Mouse (Mus musculus): ENCODE results near the gene Kcp. TPM values are rescaled to one million over a fixed set of nuclear protein-coding genes. Genes with fewer than 3 reads are reported as not detected.

Gene Kcp
- polyA plus RNA-seq, 1 experiment from 2014 or later: 27.9 TPM

DNA sequence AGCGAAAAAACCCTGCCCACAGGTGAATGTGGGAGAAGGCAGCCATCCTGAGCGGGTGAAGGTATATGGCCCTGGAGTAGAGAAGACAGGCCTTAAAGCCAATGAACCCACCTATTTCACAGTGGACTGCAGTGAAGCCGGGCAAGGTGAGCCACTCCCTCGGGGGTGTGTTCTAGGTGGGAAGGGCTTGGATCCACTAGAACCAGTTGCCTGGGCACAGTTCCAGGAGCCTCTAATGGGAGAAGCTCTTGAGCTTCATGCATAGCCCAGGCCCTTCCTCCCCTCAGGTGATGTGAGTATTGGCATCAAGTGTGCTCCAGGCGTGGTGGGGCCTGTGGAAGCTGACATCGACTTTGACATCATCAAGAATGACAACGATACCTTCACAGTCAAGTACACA is 62.4 kb downstream of the Kcp start:
- ATAC-seq (replicated peaks; ENCODE audit: low FRiP score): no peak
- 91% methylated on average over 7 of the region's 7 CpGs for WGBS
- no peak overlapping the region for H3K9ac ChIP-seq
- H3K36me3 ChIP-seq: peaks cover 73% of the 10 kb centered on the region
- no peaks in the 10 kb centered on the region for H3K27me3 ChIP-seq
- H3K27ac ChIP-seq: no peak overlapping the region
- no peak overlapping the region for H3K4me2 ChIP-seq
- H3K4me3 ChIP-seq (replicated peaks): no peak overlapping the region
- no peaks in the 10 kb centered on the region for H3K9me3 ChIP-seq (replicated peaks)
- H3K4me1 ChIP-seq: no peaks in the 10 kb centered on the region

DNA sequence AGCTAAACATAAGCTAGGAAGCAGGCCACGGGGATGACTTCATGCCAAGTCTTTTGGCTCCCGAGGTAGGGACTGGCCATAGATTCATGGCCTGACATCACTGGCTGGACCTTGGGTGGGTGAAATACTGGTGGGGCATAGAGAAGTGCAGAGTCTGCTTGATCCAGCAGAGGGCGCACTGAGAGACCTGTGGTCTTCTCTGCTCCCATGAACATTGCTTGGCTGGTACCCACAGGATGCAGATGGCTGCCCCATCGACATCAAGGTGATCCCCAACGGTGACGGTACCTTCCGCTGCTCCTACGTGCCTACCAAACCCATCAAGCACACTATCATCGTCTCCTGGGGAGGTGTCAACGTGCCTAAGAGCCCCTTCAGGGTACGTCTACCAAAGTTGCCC is 63.0 kb downstream of the Kcp start:
- 69% methylated on average over 11 of the region's 11 CpGs for WGBS
- no peaks in the 10 kb centered on the region for H3K4me1 ChIP-seq
- H3K27ac ChIP-seq: no peak overlapping the region
- no peak overlapping the region for H3K9ac ChIP-seq
- no peak for ATAC-seq (replicated peaks; ENCODE audit: low FRiP score)
- no peaks in the 10 kb centered on the region for H3K27me3 ChIP-seq
- H3K4me3 ChIP-seq (replicated peaks): no peak overlapping the region
- no peak overlapping the region for H3K4me2 ChIP-seq
- H3K9me3 ChIP-seq (replicated peaks): no peaks in the 10 kb centered on the region
- peaks cover 77% of the 10 kb centered on the region for H3K36me3 ChIP-seq

DNA sequence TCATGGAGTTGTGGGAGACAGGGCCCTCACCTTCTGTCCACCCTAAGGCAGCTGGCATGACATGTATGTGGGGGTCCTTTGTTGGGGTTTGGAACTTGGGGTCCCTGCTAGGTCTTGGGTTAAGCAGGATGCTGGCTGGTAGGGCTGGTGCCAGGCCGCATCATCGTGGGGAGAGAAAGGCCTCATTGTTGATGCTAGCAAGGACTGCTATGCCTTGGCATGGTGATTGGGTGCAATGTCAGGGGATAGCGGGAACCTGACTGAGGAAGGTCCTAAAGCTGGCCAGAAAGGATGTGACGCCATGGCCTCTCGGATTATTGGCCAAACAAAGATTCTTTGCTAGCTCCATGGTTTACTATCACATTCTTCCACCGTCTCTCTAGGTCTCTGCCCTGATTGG is 68.0 kb downstream of the Kcp start:
- Histone ChIP-seq H3K4me1 (peaks cover 23% of the 10 kb centered on the region), H3K27ac (no peak overlapping the region), H3K9me3 (replicated peaks) (no peaks in the 10 kb centered on the region), H3K4me2 (no peak overlapping the region), H3K27me3 (no peaks in the 10 kb centered on the region), H3K4me3 (replicated peaks) (no peak overlapping the region), H3K9ac (no peak overlapping the region), H3K36me3 (peaks cover 44% of the 10 kb centered on the region)
- 91% methylated on average over 6 of the region's 6 CpGs for WGBS
- ATAC-seq (replicated peaks; ENCODE audit: low FRiP score): no peak

- no peak overlapping the region for H3K9ac ChIP-seq
- peaks cover 28% of the 10 kb centered on the region for H3K4me1 ChIP-seq
- H3K27ac ChIP-seq: no peak overlapping the region
- WGBS: 75% methylated on average over 4 of the region's 4 CpGs
- peaks cover 43% of the 10 kb centered on the region for H3K36me3 ChIP-seq
- no peak for ATAC-seq (replicated peaks; ENCODE audit: low FRiP score)
- no peak overlapping the region for H3K4me3 ChIP-seq (replicated peaks)
- no peaks in the 10 kb centered on the region for H3K9me3 ChIP-seq (replicated peaks)
- H3K27me3 ChIP-seq: peaks cover 4% of the 10 kb centered on the region; the same call in 1 of the 2 replicates
- H3K4me2 ChIP-seq: no peak overlapping the region
Observed at GRCm38 (mm10) chr6:29439251-29439650, 68.5 kb downstream of the Kcp start.

DNA sequence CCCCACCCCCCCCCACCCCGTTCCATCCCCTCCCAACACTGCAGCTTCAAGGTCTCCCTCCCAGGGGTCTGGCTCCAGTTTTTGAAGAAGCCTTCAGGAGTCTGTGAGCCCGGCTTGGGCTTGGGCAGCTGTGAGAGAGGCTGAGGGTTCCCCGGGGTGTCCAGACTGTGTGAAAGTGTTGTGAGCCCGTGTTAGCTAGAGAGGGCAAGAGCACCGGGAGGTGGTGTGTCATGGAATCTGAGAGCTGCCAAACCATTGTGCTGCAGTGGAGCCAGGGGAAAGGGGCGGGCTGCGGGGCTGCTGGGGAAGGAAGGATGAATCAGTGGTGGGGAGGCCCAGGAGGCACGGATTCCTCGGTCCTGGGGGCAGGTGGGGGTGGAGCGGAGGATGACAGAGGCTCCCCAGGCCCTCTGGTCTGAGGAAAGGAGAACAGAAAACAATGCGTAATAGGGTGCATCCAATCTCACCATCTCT is 71.3 kb downstream of the Kcp start:
- H3K4me2 ChIP-seq: peak overlapping the region; percentile 88
- H3K4me1 ChIP-seq: peaks cover 48% of the 10 kb centered on the region
- no peaks in the 10 kb centered on the region for H3K9me3 ChIP-seq (replicated peaks)
- H3K9ac ChIP-seq: no peak overlapping the region
- H3K27me3 ChIP-seq: peaks cover 29% of the 10 kb centered on the region
- H3K27ac ChIP-seq: peak overlapping the region; percentile 87
- peaks cover 19% of the 10 kb centered on the region; the same call in 1 of the 2 replicates for H3K36me3 ChIP-seq
- peak overlapping the region; percentile 59 for H3K4me3 ChIP-seq (replicated peaks)
- ATAC-seq (replicated peaks; ENCODE audit: low FRiP score): peak; percentile 40
- 4% methylated on average over 11 of the region's 11 CpGs for WGBS

- Histone ChIP-seq H3K4me3 (replicated peaks) (peak overlapping the region; percentile 59), H3K4me2 (peak overlapping the region; percentile 88), H3K4me1 (peaks cover 51% of the 10 kb centered on the region), H3K9me3 (replicated peaks) (no peaks in the 10 kb centered on the region), H3K9ac (no peak overlapping the region), H3K27ac (peak overlapping the region; percentile 87), H3K27me3 (peaks cover 30% of the 10 kb centered on the region), H3K36me3 (peaks cover 19% of the 10 kb centered on the region; the same call in 1 of the 2 replicates)
- peak; percentile 57 for ATAC-seq (replicated peaks; ENCODE audit: low FRiP score)
- 9% methylated on average over 6 of the region's 6 CpGs for WGBS
Observed at GRCm38 (mm10) chr6:29435940-29436451, 71.8 kb downstream of the Kcp start.

DNA sequence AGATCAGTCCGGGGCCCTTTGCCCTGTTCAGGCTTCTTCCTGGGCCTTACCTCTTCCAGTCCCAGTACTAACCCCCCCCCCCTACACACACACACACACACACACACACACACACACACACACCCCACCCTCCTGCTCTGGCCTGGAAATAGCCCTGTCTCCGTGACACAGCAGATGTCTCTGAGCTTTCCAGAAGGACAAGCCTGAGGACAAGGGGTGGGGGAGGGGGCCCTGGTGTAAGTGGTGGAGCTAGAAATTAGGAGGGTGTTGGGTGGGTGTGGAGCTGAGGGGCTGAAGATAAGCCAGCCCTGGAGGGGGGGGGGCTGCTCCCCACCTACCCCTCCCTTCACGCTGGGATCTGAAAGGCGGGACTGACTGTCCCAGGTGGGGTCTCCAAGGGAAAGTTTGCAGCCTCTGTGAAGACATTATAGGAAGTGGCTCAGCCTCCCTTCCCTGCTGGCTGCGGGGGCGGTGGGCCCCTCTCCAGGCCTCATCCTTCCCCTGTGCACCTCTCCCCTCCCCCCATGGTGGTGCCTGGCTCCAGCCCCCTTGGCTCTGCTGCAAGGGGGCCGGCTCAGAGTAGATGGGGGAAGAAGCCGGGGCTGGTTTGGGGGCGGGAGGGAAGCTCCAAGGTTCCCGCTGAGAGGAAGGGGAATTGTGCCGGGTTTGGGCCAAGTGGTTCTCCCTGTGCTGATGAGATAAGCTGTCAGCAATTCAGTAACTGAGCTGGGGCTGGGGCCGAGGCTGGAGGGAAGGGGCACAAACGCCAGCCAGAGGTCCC is 72.7 kb downstream of the Kcp start:
- H3K4me3 ChIP-seq (replicated peaks): peak overlapping the region; percentile 59
- H3K36me3 ChIP-seq: peaks cover 13% of the 10 kb centered on the region; the same call in 1 of the 2 replicates
- H3K9ac ChIP-seq: 0 out of 2 replicates have a peak overlapping the region, but pooled peaks have one; percentile 10
- no peaks in the 10 kb centered on the region for H3K9me3 ChIP-seq (replicated peaks)
- ATAC-seq (replicated peaks; ENCODE audit: low FRiP score): peak; percentile 53
- WGBS: 2% methylated on average over 13 of the region's 13 CpGs
- peak overlapping the region; percentile 88 for H3K4me2 ChIP-seq
- peak overlapping the region; percentile 87 for H3K27ac ChIP-seq
- peaks cover 51% of the 10 kb centered on the region for H3K4me1 ChIP-seq
- H3K27me3 ChIP-seq: peaks cover 35% of the 10 kb centered on the region

GRCm38 (mm10) chr6:29433804-29434795 is 73.7 kb downstream of the Kcp start:
- peaks cover 35% of the 10 kb centered on the region for H3K27me3 ChIP-seq
- WGBS: 6% methylated on average over 27 of the region's 27 CpGs
- peak overlapping the region; percentile 87 for H3K27ac ChIP-seq
- H3K4me2 ChIP-seq: peak overlapping the region; percentile 88
- peaks cover 6% of the 10 kb centered on the region; the same call in 1 of the 2 replicates for H3K36me3 ChIP-seq
- H3K4me3 ChIP-seq (replicated peaks): peak overlapping the region; percentile 59
- no peaks in the 10 kb centered on the region for H3K9me3 ChIP-seq (replicated peaks)
- no peak; the same call in 1 of the 2 replicates for ATAC-seq (replicated peaks; ENCODE audit: low FRiP score)
- peaks cover 51% of the 10 kb centered on the region for H3K4me1 ChIP-seq
- H3K9ac ChIP-seq: peak overlapping the region; percentile 59

GRCm38 (mm10) chr6:29433038-29433803 is 74.5 kb downstream of the Kcp start, which contains the start of gene Flnc:
Gene Flnc, plus strand, starts transcription at chr6:29433256.
- Histone ChIP-seq H3K9ac (peak within 1 kb of the TSS; percentile 59), H3K27ac (peak within 1 kb of the TSS; percentile 87), H3K36me3 (no peaks in the 10 kb centered on the region), H3K27me3 (peaks cover 35% of the 10 kb centered on the region), H3K4me1 (peaks cover 51% of the 10 kb centered on the region), H3K9me3 (replicated peaks) (no peaks in the 10 kb centered on the region), H3K4me3 (replicated peaks) (peak within 1 kb of the TSS; percentile 59), H3K4me2 (peak within 1 kb of the TSS; percentile 88)
- WGBS: 2% methylated on average over 69 of the region's 77 CpGs
- ATAC-seq (replicated peaks; ENCODE audit: low FRiP score): no peak

DNA sequence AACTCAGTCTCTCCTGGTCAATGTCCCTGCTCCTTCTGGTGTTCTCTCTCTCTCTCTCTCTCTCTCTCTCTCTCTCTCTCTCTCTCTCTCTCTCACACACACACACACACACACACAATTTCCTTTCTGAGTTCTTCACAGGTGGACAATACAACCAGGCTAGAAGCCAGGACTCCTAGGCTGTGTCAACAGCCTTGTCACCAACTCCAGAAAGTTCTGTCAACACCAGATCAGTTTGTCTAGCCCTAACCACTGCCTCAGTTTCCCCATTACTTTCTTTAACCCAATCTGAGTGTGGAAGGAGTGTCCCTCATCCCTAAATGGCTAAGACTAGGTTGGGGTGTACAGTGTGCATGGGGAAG is 75.1 kb downstream of the Kcp start:
- H3K27me3 ChIP-seq: peaks cover 35% of the 10 kb centered on the region
- H3K9ac ChIP-seq: peak overlapping the region; percentile 59; the same call in 1 of the 2 replicates
- peak overlapping the region; percentile 88 for H3K4me2 ChIP-seq
- no peaks in the 10 kb centered on the region for H3K36me3 ChIP-seq
- no peak overlapping the region for H3K27ac ChIP-seq
- H3K4me1 ChIP-seq: peaks cover 51% of the 10 kb centered on the region
- ATAC-seq (replicated peaks; ENCODE audit: low FRiP score): no peak
- no peaks in the 10 kb centered on the region for H3K9me3 ChIP-seq (replicated peaks)
- H3K4me3 ChIP-seq (replicated peaks): peak overlapping the region; percentile 59

DNA sequence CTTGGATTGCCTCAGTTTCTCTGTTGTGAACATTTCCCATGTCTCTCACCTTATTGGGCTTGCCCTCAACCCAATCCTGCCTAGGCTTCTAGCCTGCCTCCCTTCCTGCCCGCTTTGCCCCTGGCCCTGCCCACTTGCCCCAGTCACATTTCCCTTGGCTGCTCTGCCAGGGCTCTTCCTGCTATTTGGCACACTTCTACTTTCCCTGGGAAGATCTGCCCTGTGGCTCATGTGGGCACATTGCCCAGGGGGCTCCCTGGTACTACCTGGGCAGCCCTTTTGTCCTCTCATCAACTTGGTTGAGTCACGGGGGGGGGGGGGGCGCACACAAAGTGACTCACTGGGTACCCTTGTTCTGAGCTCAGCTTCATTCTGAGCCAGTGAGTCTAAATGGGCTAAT is 75.6 kb downstream of the Kcp start:
- Histone ChIP-seq H3K4me2 (no peak overlapping the region), H3K4me3 (replicated peaks) (no peak overlapping the region), H3K27me3 (peaks cover 35% of the 10 kb centered on the region), H3K27ac (no peak overlapping the region), H3K36me3 (no peaks in the 10 kb centered on the region), H3K4me1 (peaks cover 51% of the 10 kb centered on the region), H3K9ac (no peak overlapping the region), H3K9me3 (replicated peaks) (no peaks in the 10 kb centered on the region)
- ATAC-seq (replicated peaks; ENCODE audit: low FRiP score): no peak
- WGBS: 44% methylated on average over 3 of the region's 3 CpGs
